Mouse (Mus musculus): ENCODE measurements around the gene Ptcd2.
A peak's percentile ranks its signal among the peaks of the same experiment; 100 is the strongest.

The Ptcd2 gene

GRCm38 (mm10) chr13:99344599-99345575 is at the start of gene Ptcd2, which contains the start of gene Mrps27:
Ptcd2 (minus strand) TSS chr13:99344705.
Mrps27 (plus strand) TSS chr13:99344786.
- DNase-seq (ENCODE audit: low read depth) = peak; percentile 95

- no peak for DNase-seq (ENCODE audit: low read depth)
Measured at GRCm38 (mm10) chr13:99393128-99393527, 48.6 kb upstream of the Ptcd2 start.

- no peak for DNase-seq (ENCODE audit: low read depth)
Measured at GRCm38 (mm10) chr13:99391417-99391816, 46.9 kb upstream of the Ptcd2 start.

GRCm38 (mm10) chr13:99387901-99388811 is 43.7 kb upstream of the Ptcd2 start:
- no peak for DNase-seq (ENCODE audit: low read depth)

- no peak for DNase-seq (ENCODE audit: low read depth)
Measured at GRCm38 (mm10) chr13:99386341-99386740, 41.8 kb upstream of the Ptcd2 start.

GRCm38 (mm10) chr13:99385911-99386310 is 41.4 kb upstream of the Ptcd2 start:
- no peak for DNase-seq (ENCODE audit: low read depth)

- no peak for DNase-seq (ENCODE audit: low read depth)
Measured at GRCm38 (mm10) chr13:99384555-99385203, 40.2 kb upstream of the Ptcd2 start.

GRCm38 (mm10) chr13:99382373-99382772 is 37.9 kb upstream of the Ptcd2 start:
- no peak for DNase-seq (ENCODE audit: low read depth)

- DNase-seq (ENCODE audit: low read depth) = no peak
Measured at GRCm38 (mm10) chr13:99378223-99378622, 33.7 kb upstream of the Ptcd2 start.

- no peak for DNase-seq (ENCODE audit: low read depth)
Measured at GRCm38 (mm10) chr13:99377055-99377454, 32.5 kb upstream of the Ptcd2 start.

- peak; percentile 67 for DNase-seq (ENCODE audit: low read depth)
Measured at GRCm38 (mm10) chr13:99375550-99375949, 31.0 kb upstream of the Ptcd2 start.

- no peak for DNase-seq (ENCODE audit: low read depth)
Measured at GRCm38 (mm10) chr13:99374191-99374590, 29.7 kb upstream of the Ptcd2 start.

GRCm38 (mm10) chr13:99373684-99374083 is 29.2 kb upstream of the Ptcd2 start:
- no peak for DNase-seq (ENCODE audit: low read depth)

- no peak for DNase-seq (ENCODE audit: low read depth)
Measured at GRCm38 (mm10) chr13:99371285-99371684, 26.8 kb upstream of the Ptcd2 start.

GRCm38 (mm10) chr13:99369103-99369502 is 24.6 kb upstream of the Ptcd2 start:
- no peak for DNase-seq (ENCODE audit: low read depth)

- DNase-seq (ENCODE audit: low read depth) = no peak
Measured at GRCm38 (mm10) chr13:99367554-99368174, 23.2 kb upstream of the Ptcd2 start.

- DNase-seq (ENCODE audit: low read depth) = no peak
Measured at GRCm38 (mm10) chr13:99366422-99367175, 22.1 kb upstream of the Ptcd2 start.

GRCm38 (mm10) chr13:99363866-99364265 is 19.4 kb upstream of the Ptcd2 start:
- no peak for DNase-seq (ENCODE audit: low read depth)

GRCm38 (mm10) chr13:99358921-99359320 is 14.4 kb upstream of the Ptcd2 start:
- DNase-seq (ENCODE audit: low read depth) = no peak

GRCm38 (mm10) chr13:99356428-99357265 is 12.1 kb upstream of the Ptcd2 start:
- no peak for DNase-seq (ENCODE audit: low read depth)
